Mouse (Mus musculus): ENCODE results near the gene Mmp13. TPM values are rescaled to one million over a fixed set of nuclear protein-coding genes. Genes with fewer than 3 reads are reported as not detected.
A peak's percentile ranks its signal among the peaks of the same experiment; 100 is the strongest.
"Not testable (repeated sequence)": the region's sequence is repeated elsewhere in the genome, so short reads cannot be mapped to it uniquely, and the experiment has no call there.

Gene Mmp13
- total RNA-seq (2021): not detected

- DNase-seq (ENCODE audit: low spot score in 2 of 2): no peak
- intact Hi-C loops (cut with DNase I): no loop called here
Measured at GRCm38 (mm10) chr9:7272214-7272613, at the start of gene Mmp13. Gene Mmp13 (plus strand): TSS chr9:7272514.

GRCm38 (mm10) chr9:7238619-7239018, 33.7 kb upstream of the Mmp13 start:
- no peak for DNase-seq (ENCODE audit: low spot score in 2 of 2)
- intact Hi-C loops (cut with DNase I): no loop called here

GRCm38 (mm10) chr9:7239967-7240366, 32.3 kb upstream of the Mmp13 start:
- intact Hi-C loops (cut with DNase I): no loop called here
- no peak for DNase-seq (ENCODE audit: low spot score in 2 of 2)

- DNase-seq (ENCODE audit: low spot score in 2 of 2): no peak
- intact Hi-C loops (cut with DNase I): no loop called here
Measured at GRCm38 (mm10) chr9:7252797-7253654, 19.3 kb upstream of the Mmp13 start.

- intact Hi-C loops (cut with DNase I): no loop called here
- no peak for DNase-seq (ENCODE audit: low spot score in 2 of 2)
Measured at GRCm38 (mm10) chr9:7261667-7262066, 10.6 kb upstream of the Mmp13 start.

GRCm38 (mm10) chr9:7270071-7270470, 2.2 kb upstream of the Mmp13 start:
- intact Hi-C loops (cut with DNase I): no loop called here
- no peak for DNase-seq (ENCODE audit: low spot score in 2 of 2)

GRCm38 (mm10) chr9:7282565-7283302, 10.4 kb downstream of the Mmp13 start:
- intact Hi-C loops (cut with DNase I): no loop called here
- DNase-seq (ENCODE audit: low spot score in 2 of 2): no peak

GRCm38 (mm10) chr9:7283303-7283684, 11.0 kb downstream of the Mmp13 start:
- DNase-seq (ENCODE audit: low spot score in 2 of 2); intact Hi-C loops (cut with DNase I): not testable (repeated sequence)

- no peak for DNase-seq (ENCODE audit: low spot score in 2 of 2)
- intact Hi-C loops (cut with DNase I): no loop called here
Measured at GRCm38 (mm10) chr9:7289501-7289900, 17.2 kb downstream of the Mmp13 start.

- intact Hi-C loops (cut with DNase I): no loop called here
Measured at GRCm38 (mm10) chr9:7289901-7290300, 17.6 kb downstream of the Mmp13 start.

GRCm38 (mm10) chr9:7292132-7292531, 19.8 kb downstream of the Mmp13 start:
- DNase-seq (ENCODE audit: low spot score in 2 of 2): peak; percentile 2 to 23
- intact Hi-C loops (cut with DNase I): loop anchor here (2.0 kb wide), 1 partner anchor 303 kb away; no protein-coding TSS in a partner anchor

More at GRCm38 (mm10) chr9:7289901-7290300, 17.6 kb downstream of the Mmp13 start:
- no peak for DNase-seq (ENCODE audit: low spot score in 2 of 2)

- no peak for DNase-seq (ENCODE audit: low spot score in 2 of 2)
- intact Hi-C loops (cut with DNase I): no loop called here
Measured at GRCm38 (mm10) chr9:7331847-7332246, 59.5 kb downstream of the Mmp13 start.

Other genes with a start within 250 kb of the Mmp13 start
- gene Dync2h1, start 88.1 kb upstream of the Mmp13 start, total RNA-seq (2021): 10 to 100 TPM; 29.2 to 32.1 TPM
- gene Dcun1d5, start 88.0 kb upstream of the Mmp13 start, total RNA-seq (2021): 10 to 100 TPM; 81.5 to 82.1 TPM
- not detected for gene Mmp12, start 71.9 kb downstream of the Mmp13 start, total RNA-seq (2021)
- not detected for gene Mmp1b, start 115.5 kb downstream of the Mmp13 start, total RNA-seq (2021)
- not detected for gene Mmp3, start 173.3 kb downstream of the Mmp13 start, total RNA-seq (2021)
- not detected for gene Mmp10, start 229.8 kb downstream of the Mmp13 start, total RNA-seq (2021)